Mouse (Mus musculus) thymus, adult 2 months (tissue): Measurements from ENCODE around the gene Nkd2. TPM values are rescaled to one million over a fixed set of nuclear protein-coding genes. Genes with fewer than 3 reads are reported as not detected.

ENCODE experiments used
- DNase-seq: peaks from one replicate; pipeline ENCODE4 v3.0.0; 2021
- H3K27ac ChIP-seq: fragments of 200-500 bp; 2 replicates; pipeline ENCODE4 v1.5.1; 2012; ENCODE audit warnings: low read length, control low read depth; ENCODE audit not compliant: control insufficient read depth, insufficient read depth
- H3K27me3 ChIP-seq: fragments of 200-500 bp; 2 replicates; pipeline ENCODE4 v1.6.1; 2012; ENCODE audit warnings: mild to moderate bottlenecking, low read length, moderate library complexity, mixed read lengths; ENCODE audit not compliant: control insufficient read depth, insufficient read depth
- H3K36me3 ChIP-seq: fragments of 200-500 bp; 2 replicates; pipeline ENCODE4 v1.6.1; 2012; ENCODE audit warnings: mild to moderate bottlenecking, low read length, moderate library complexity; ENCODE audit not compliant: control insufficient read depth, insufficient read depth
- H3K4me1 ChIP-seq: fragments of 200-500 bp; replicated peaks from 2 replicates; pipeline ENCODE4 v1.6.1; 2012; ENCODE audit warnings: low read length; ENCODE audit not compliant: control insufficient read depth, insufficient read depth
- H3K4me3 ChIP-seq: fragments of 200-500 bp; 2 replicates; pipeline ENCODE4 v1.5.1; 2012; ENCODE audit warnings: mild to moderate bottlenecking, low read length, control low read depth, moderate library complexity; ENCODE audit not compliant: control insufficient read depth, insufficient read depth
- CTCF ChIP-seq: fragments of 200-500 bp; IDR thresholded peaks from 2 replicates; pipeline ENCODE4 v1.5.1; 2012; ENCODE audit warnings: mild to moderate bottlenecking, control low read depth, low read length, moderate library complexity, borderline replicate concordance; ENCODE audit not compliant: control insufficient read depth, poor library complexity, insufficient read depth; ENCODE audit errors: extremely low read depth
- POLR2A ChIP-seq: fragments of 200-500 bp; IDR thresholded peaks from 2 replicates; pipeline ENCODE4 v1.6.1; 2012; ENCODE audit warnings: mild to moderate bottlenecking, low read length, control low read depth, moderate library complexity; ENCODE audit not compliant: control insufficient read depth, poor library complexity, insufficient read depth; ENCODE audit errors: extremely low read depth
- WGBS: fragments of 180-500 bp; shearing (Covaris S2); methylation state at CpG from one replicate; pipeline ENCODE4 v1.1.7; 2018; 5-methylcytosine and 5-hydroxymethylcytosine counted together
- polyA plus RNA-seq: library from polyadenylated mRNA; depleted of rRNA; stranded (reverse); fragments of >200 nt; gene quantifications from 2 replicates; pipeline ENCODE4 v1.2.3, GENCODE M21; 2012; rRNA removed

Nkd2 gene
- polyA plus RNA-seq, 1 experiment: 4.4 TPM

DNA sequence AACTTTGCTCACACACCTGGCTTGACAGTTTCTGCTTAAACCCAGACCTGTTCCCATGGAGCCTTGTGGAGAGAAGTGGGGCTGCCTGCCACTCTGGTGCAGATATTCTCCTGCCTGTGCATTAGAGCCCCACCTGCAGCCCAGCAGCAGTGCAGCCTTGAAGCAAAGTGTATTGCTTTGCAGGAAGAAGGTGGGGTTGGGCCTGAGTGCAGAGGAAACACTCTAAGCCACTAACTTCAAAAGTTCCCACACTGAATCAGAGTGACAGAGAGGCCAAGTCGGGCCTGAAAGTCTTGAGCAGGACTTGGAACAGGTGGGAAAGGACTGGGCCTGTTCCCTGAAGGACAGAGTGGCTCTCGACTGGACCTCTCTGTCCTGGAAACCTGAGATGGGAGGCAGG, 74.8 kb downstream of the Nkd2 start:
- TF ChIP-seq CTCF: peak; percentile 50; the same call in 1 of the 2 replicates
- TF ChIP-seq POLR2A: no peak
- Histone ChIP-seq H3K4me1 (peaks cover 52% of the 10 kb centered on the region), H3K27ac (peak overlapping the region; percentile 91), H3K27me3 (no peaks in the 10 kb centered on the region), H3K4me3 (peak overlapping the region; percentile 18; the same call in 1 of the 2 replicates), H3K36me3 (no peaks in the 10 kb centered on the region)
- peak; percentile 78 for DNase-seq
- 2% methylated on average over 2 of the region's 2 CpGs for WGBS

DNA sequence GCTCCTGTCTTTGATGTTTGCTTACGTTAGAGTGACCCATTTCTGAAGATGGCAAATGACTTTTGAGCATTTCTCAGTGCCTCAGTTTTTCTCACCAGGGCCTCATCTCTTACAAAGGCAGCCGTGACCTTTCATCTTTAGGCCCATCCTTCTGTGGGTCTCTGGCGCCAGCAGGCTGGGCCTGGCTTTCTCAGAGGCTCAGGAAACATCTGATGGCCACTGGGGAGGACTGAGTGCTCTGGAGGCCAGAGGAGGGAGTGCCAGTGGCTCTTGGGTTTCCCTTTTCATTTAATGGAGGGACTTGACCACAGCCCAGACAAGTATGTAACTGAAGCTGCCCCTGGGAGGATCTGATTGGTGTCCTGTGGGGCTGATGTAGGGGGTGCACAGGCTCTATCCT, 76.3 kb downstream of the Nkd2 start:
- 45% methylated on average over 3 of the region's 3 CpGs for WGBS
- TF ChIP-seq CTCF (no peak), POLR2A (no peak)
- H3K36me3 ChIP-seq: no peaks in the 10 kb centered on the region
- no peak overlapping the region for H3K4me3 ChIP-seq
- H3K4me1 ChIP-seq: peaks cover 63% of the 10 kb centered on the region
- no peak for DNase-seq
- H3K27ac ChIP-seq: no peak overlapping the region
- no peaks in the 10 kb centered on the region for H3K27me3 ChIP-seq

GRCm38 (mm10) chr13:73769916-73770682, 77.3 kb downstream of the Nkd2 start:
- H3K4me1 ChIP-seq: peaks cover 64% of the 10 kb centered on the region

More at GRCm38 (mm10) chr13:73769916-73770682, 77.3 kb downstream of the Nkd2 start:
- no peaks in the 10 kb centered on the region for H3K36me3 ChIP-seq
- no peak overlapping the region for H3K27ac ChIP-seq
- no peak for TF ChIP-seq POLR2A
- H3K4me3 ChIP-seq: no peak overlapping the region
- no peak for DNase-seq
- no peaks in the 10 kb centered on the region for H3K27me3 ChIP-seq
- WGBS: 86% methylated on average over 4 of the region's 4 CpGs

Other genes starting within 250 kb of the Nkd2 start
- 157 and 194 TPM in 2 replicates for gene Clptm1l, start 243.6 kb downstream of the Nkd2 start, polyA plus RNA-seq
- 16.2 and 17.2 TPM in 2 replicates for gene Tert, start 220.7 kb downstream of the Nkd2 start, polyA plus RNA-seq
- gene Slc6a18, start 169.6 kb downstream of the Nkd2 start, polyA plus RNA-seq: 0.15 and 0.26 TPM in 2 replicates
- gene Slc6a19, start 142.8 kb downstream of the Nkd2 start, polyA plus RNA-seq: 18.6 and 40.6 TPM in 2 replicates
- gene Slc12a7, start 114.5 kb downstream of the Nkd2 start, polyA plus RNA-seq: 144 and 156 TPM in 2 replicates
- 3.7 and 4.9 TPM in 2 replicates for gene Trip13, start 90.2 kb upstream of the Nkd2 start, polyA plus RNA-seq
- 51.8 and 60.6 TPM in 2 replicates for gene Brd9, start 90.2 kb upstream of the Nkd2 start, polyA plus RNA-seq
- 0.08 TPM in 1 of 2 replicates, not detected in the other for gene Zdhhc11, start 116.2 kb upstream of the Nkd2 start, polyA plus RNA-seq
- gene Tppp, start 161.8 kb upstream of the Nkd2 start, polyA plus RNA-seq: 5.3 and 7.0 TPM in 2 replicates
- 11.1 and 13.6 TPM in 2 replicates for gene Cep72, start 214.7 kb upstream of the Nkd2 start, polyA plus RNA-seq